In the genomic region with DNA sequence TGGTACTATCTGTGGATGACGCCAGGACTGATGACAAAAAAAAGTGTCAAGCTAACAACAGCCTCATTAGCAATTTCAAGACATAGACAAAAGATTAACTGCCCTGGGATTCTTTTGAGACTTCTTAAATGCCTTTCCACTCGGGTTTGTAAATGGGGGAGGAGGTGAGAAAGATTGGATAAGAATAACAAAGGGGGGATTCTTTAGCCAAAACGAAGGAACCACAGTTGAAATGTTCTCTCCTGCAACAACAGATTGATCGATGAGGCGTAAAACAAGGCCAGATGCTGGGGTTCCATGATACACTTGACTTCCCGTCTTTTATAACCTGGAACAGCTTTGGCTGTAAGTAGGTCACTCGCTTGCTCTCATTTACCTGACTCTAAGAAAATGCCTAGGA, we compare ENCODE assay signal across 24 mouse cellular contexts. TPM values are rescaled to one million over a fixed set of nuclear protein-coding genes. Genes with fewer than 3 reads are reported as not detected.
DNase-seq lines count a peak whose midpoint lies in the region; ATAC-seq and TF ChIP-seq lines count a peak whose summit lies in the region.
"Had no signal": no experiment of that assay in that cellular context is flagged by ENCODE, and none has a peak within 500 bp of the region (broad histone marks: within the 10 kb centered on the region; RNA-seq: fewer than 3 reads in every experiment).

No protein-coding gene starts in this region.

- 11% methylated on average over 7 of the region's 7 CpGs for WGBS in kidney, postnatal 0 days
- 45% methylated on average over 7 of the region's 7 CpGs for WGBS in liver, embryonic 12.5 days (ENCODE audit: insufficient replicate concordance)

- no peaks in the 10 kb centered on the region for H3K4me1 ChIP-seq in kidney, postnatal 0 days (replicated peaks; ENCODE audit: insufficient read depth, low read length)
- H3K4me1 ChIP-seq in liver, embryonic 12.5 days = no peaks in the 10 kb centered on the region

- H3K27ac ChIP-seq in kidney, postnatal 0 days = no peak overlapping the region
- no peak overlapping the region for H3K27ac ChIP-seq in liver, embryonic 12.5 days
- H3K27ac ChIP-seq: forebrain, embryonic 12.5 days; heart, adult 2 months; heart, embryonic 15.5 days; limb, embryonic 12.5 days; liver, embryonic 13.5 days had no signal

- H3K9ac ChIP-seq in kidney, postnatal 0 days (ENCODE audit: low read depth, low read length) = no peak overlapping the region
- H3K9ac ChIP-seq in liver, embryonic 12.5 days = no peak overlapping the region
- H3K9ac ChIP-seq: forebrain, embryonic 12.5 days; heart, embryonic 15.5 days; limb, embryonic 12.5 days; liver, embryonic 13.5 days; lung, embryonic 14.5 days had no signal

- DNase-seq in frontal cortex, postnatal 14 days (ENCODE audit: low spot score in 2 of 2) = no peak
- peak; percentile 42 for DNase-seq in kidney, postnatal 0 days (ENCODE audit: low spot score)
- DNase-seq in kidney, adult 18-20 months = no peak
- DNase-seq in embryo, embryonic 10 days (ENCODE audit: low spot score) = peak; percentile 61
- peak; percentile 71 for DNase-seq in retina, embryonic 14.5 days (ENCODE audit: low spot score)
- DNase-seq in right cerebral cortex, postnatal 36 days (ENCODE audit: low spot score in 2 of 2) = no peak
- DNase-seq: adrenal gland, postnatal 10 days; cerebellum, adult 9-11 months; gastrocnemius, postnatal 14 days; heart, adult 2 months; kidney, postnatal 25 days; liver, embryonic 13.5 days; lung, embryonic 14.5 days; lung, postnatal 4 days; right cerebral cortex, postnatal 4 days; thymus, adult 2 months had no signal

- 0 out of 2 replicates have a peak, but pooled peaks have one; percentile 38 for ATAC-seq in frontal cortex, adult (ENCODE audit: low TSS enrichment)
- ATAC-seq in kidney, postnatal 0 days (replicated peaks; ENCODE audit: low FRiP score, low read depth) = no peak
- no peak for ATAC-seq in liver, embryonic 12.5 days
- ATAC-seq: activated CD4-positive, CD25-positive, alpha-beta regulatory T cell, adult 4 months; inflammation-experienced regulatory T-cells, adult 6 months had no signal

- no peaks in the 10 kb centered on the region for H3K9me3 ChIP-seq in kidney, postnatal 0 days (replicated peaks; ENCODE audit: low read length)
- no peaks in the 10 kb centered on the region for H3K9me3 ChIP-seq in liver, embryonic 12.5 days (replicated peaks)
- H3K9me3 ChIP-seq: forebrain, embryonic 12.5 days; heart, embryonic 15.5 days; limb, embryonic 12.5 days; liver, embryonic 13.5 days had no signal

- TF ChIP-seq CTCF in kidney, postnatal 0 days (IDR thresholded peaks at IDR 0.05; ENCODE audit: low read depth) = no peak

- H3K4me2 ChIP-seq in kidney, postnatal 0 days (ENCODE audit: low read length) = no peak overlapping the region
- H3K4me2 ChIP-seq in liver, embryonic 12.5 days = no peak overlapping the region
- H3K4me2 ChIP-seq: forebrain, embryonic 12.5 days; heart, embryonic 15.5 days; limb, embryonic 12.5 days; liver, embryonic 13.5 days; lung, embryonic 14.5 days; midbrain, embryonic 11.5 days had no signal

- no peak overlapping the region for H3K4me3 ChIP-seq in kidney, postnatal 0 days (replicated peaks; ENCODE audit: low read depth, low read length)
- no peak overlapping the region for H3K4me3 ChIP-seq in liver, embryonic 12.5 days
- H3K4me3 ChIP-seq: forebrain, embryonic 12.5 days; heart, adult 2 months; heart, embryonic 15.5 days; limb, embryonic 12.5 days; liver, embryonic 13.5 days had no signal

- H3K36me3 ChIP-seq in kidney, postnatal 0 days (ENCODE audit: insufficient read depth, low read length) = no peaks in the 10 kb centered on the region
- H3K36me3 ChIP-seq in liver, embryonic 12.5 days = no peaks in the 10 kb centered on the region
- H3K36me3 ChIP-seq: forebrain, embryonic 12.5 days; heart, embryonic 15.5 days; limb, embryonic 12.5 days; liver, embryonic 13.5 days had no signal

- no peaks in the 10 kb centered on the region for H3K27me3 ChIP-seq in kidney, postnatal 0 days (ENCODE audit: insufficient read depth, low read length)
- peaks cover 39% of the 10 kb centered on the region for H3K27me3 ChIP-seq in liver, embryonic 12.5 days (replicated peaks)

RNA-seq across cellular contexts. Expression of gene Atad1, which starts 15.8 kb away (rescaled TPM):
- polyA plus RNA-seq in kidney, postnatal 0 days (2015; fragmentation: Nextera tagmentation; extraction: Ambion mirVana) = 79.2 and 83.7 TPM in 2 replicates
- 32.2 and 32.3 TPM in 2 replicates for polyA plus RNA-seq in liver, embryonic 12.5 days (2016; fragmentation: Nextera tagmentation; extraction: Ambion mirVana)

RNA-seq across cellular contexts. Expression of gene Pten, which starts 33.5 kb away (rescaled TPM):
- 8.9 and 9.2 TPM in 2 replicates for polyA plus RNA-seq in kidney, postnatal 0 days (2015; fragmentation: Nextera tagmentation; extraction: Ambion mirVana)
- polyA plus RNA-seq in liver, embryonic 12.5 days (2016; fragmentation: Nextera tagmentation; extraction: Ambion mirVana) = 5.4 and 5.9 TPM in 2 replicates

Comparison
In these comparisons a context has a peak if more than half of its experiments do, and no peak if none do; other contexts are left out.
1. DNase-seq: peak in kidney, postnatal 0 days (single experiment), embryo, embryonic 10 days (single experiment) and retina, embryonic 14.5 days (single experiment); none in frontal cortex, postnatal 14 days (0 of 2), kidney, adult 18-20 months (single experiment) and right cerebral cortex, postnatal 36 days (0 of 2).